Mouse (Mus musculus) testis, adult 2 months (tissue): Measurements from ENCODE around the gene Nat8f4.

ENCODE experiments used
- CTCF ChIP-seq: fragments of 200-500 bp; IDR thresholded peaks from 2 replicates; pipeline ENCODE4 v1.5.1; 2012; ENCODE audit warnings: low read depth, mild to moderate bottlenecking, inconsistent platforms, low read length, moderate library complexity; ENCODE audit not compliant: control insufficient read depth, insufficient read depth, insufficient replicate concordance
- POLR2A ChIP-seq: fragments of 200-500 bp; IDR thresholded peaks from 2 replicates; pipeline ENCODE4 v1.6.1; 2012; ENCODE audit warnings: low read depth, mild to moderate bottlenecking, inconsistent platforms, low read length, moderate library complexity; ENCODE audit not compliant: control insufficient read depth

DNA sequence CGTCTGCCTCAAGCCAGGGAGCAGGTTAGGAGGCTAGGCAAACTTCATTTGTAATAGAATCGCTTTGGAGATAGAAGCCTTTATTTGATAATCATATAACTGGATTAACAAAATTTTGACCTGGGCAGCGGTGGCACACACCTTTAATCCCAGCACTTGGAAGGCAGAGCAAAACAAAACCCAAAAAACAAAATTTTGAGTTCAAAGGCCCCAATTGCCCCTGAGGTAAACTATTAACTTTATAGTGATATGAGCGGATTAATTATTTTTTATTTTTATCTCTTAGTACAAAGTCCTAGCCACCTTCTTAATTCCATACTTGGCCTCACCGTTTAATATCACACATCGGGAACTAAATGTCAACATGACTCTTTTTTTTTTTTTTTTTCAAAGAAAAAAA is 11.9 kb upstream of the Nat8f4 start:
- no peak for TF ChIP-seq CTCF
- no peak for TF ChIP-seq POLR2A
